Mouse (Mus musculus): ENCODE results near the gene Ppp1r18.

- TF ChIP-seq ZNF384 (IDR thresholded peaks at IDR 0.05; ENCODE audit: low read depth, low read length) = no peak
- TF ChIP-seq HCFC1 (IDR thresholded peaks at IDR 0.05; ENCODE audit: borderline replicate concordance, insufficient read depth, low read length) = no peak
- no peak for TF ChIP-seq MAFK (IDR thresholded peaks at IDR 0.05; ENCODE audit: insufficient read depth, low read depth, low read length)
- no peak for TF ChIP-seq CHD2 (IDR thresholded peaks at IDR 0.05; ENCODE audit: low read depth, low read length)
- TF ChIP-seq ZC3H11A (IDR thresholded peaks at IDR 0.05; ENCODE audit: borderline replicate concordance, low read depth, low read length) = no peak
These were observed 29.8 kb upstream of the Ppp1r18 start for GRCm38 (mm10) chr17:35835424-35836140.

All from ES-E14 (cell line).